Mouse (Mus musculus) CD4-positive helper T cell, adult 2 months (primary cell): Measurements from ENCODE around the gene Dync1i2.

ENCODE experiments used
- DNase-seq: peaks from one replicate; pipeline ENCODE4 v3.0.0-alpha.2; 2012; ENCODE audit warnings: low read depth, missing footprints, low spot score

Gene Dync1i2

GRCm38 (mm10) chr2:71203819-71204432, 7.6 kb upstream of the Dync1i2 start:
- no peak for DNase-seq

- no peak for DNase-seq
Observed at GRCm38 (mm10) chr2:71209041-71209755, 2.3 kb upstream of the Dync1i2 start.

- DNase-seq = no peak
Observed at GRCm38 (mm10) chr2:71211096-71211495, 410 bp upstream of the Dync1i2 start.

- DNase-seq = peak; percentile 2
Observed at GRCm38 (mm10) chr2:71212360-71212726, 837 bp downstream of the Dync1i2 start.

GRCm38 (mm10) chr2:71221020-71221419, 9.5 kb downstream of the Dync1i2 start:
- no peak for DNase-seq

- peak; percentile 17 for DNase-seq
Observed at GRCm38 (mm10) chr2:71227398-71227797, 15.9 kb downstream of the Dync1i2 start.

- no peak for DNase-seq
Observed at GRCm38 (mm10) chr2:71229603-71230002, 18.1 kb downstream of the Dync1i2 start.

- no peak for DNase-seq
Observed at GRCm38 (mm10) chr2:71231951-71232350, 20.4 kb downstream of the Dync1i2 start.

GRCm38 (mm10) chr2:71232976-71233375, 21.5 kb downstream of the Dync1i2 start:
- DNase-seq = no peak

GRCm38 (mm10) chr2:71235420-71235819, 23.9 kb downstream of the Dync1i2 start:
- no peak for DNase-seq

GRCm38 (mm10) chr2:71236009-71236408, 24.5 kb downstream of the Dync1i2 start:
- no peak for DNase-seq

GRCm38 (mm10) chr2:71241505-71241904, 30.0 kb downstream of the Dync1i2 start:
- no peak for DNase-seq

- DNase-seq = no peak
Observed at GRCm38 (mm10) chr2:71242180-71242579, 30.7 kb downstream of the Dync1i2 start.

- no peak for DNase-seq
Observed at GRCm38 (mm10) chr2:71243058-71243672, 31.7 kb downstream of the Dync1i2 start.

GRCm38 (mm10) chr2:71244807-71245206, 33.3 kb downstream of the Dync1i2 start:
- DNase-seq = no peak

GRCm38 (mm10) chr2:71245416-71245815, 33.9 kb downstream of the Dync1i2 start:
- no peak for DNase-seq

GRCm38 (mm10) chr2:71246096-71246495, 34.6 kb downstream of the Dync1i2 start:
- DNase-seq = no peak

- no peak for DNase-seq
Observed at GRCm38 (mm10) chr2:71248071-71248470, 36.6 kb downstream of the Dync1i2 start.

GRCm38 (mm10) chr2:71250841-71251240, 39.3 kb downstream of the Dync1i2 start:
- DNase-seq = no peak

GRCm38 (mm10) chr2:71254836-71255235, 43.3 kb downstream of the Dync1i2 start:
- no peak for DNase-seq

- no peak for DNase-seq
Observed at GRCm38 (mm10) chr2:71256581-71256980, 45.1 kb downstream of the Dync1i2 start.

- DNase-seq = no peak
Observed at GRCm38 (mm10) chr2:71264585-71264984, 53.1 kb downstream of the Dync1i2 start.

GRCm38 (mm10) chr2:71268691-71269090, 57.2 kb downstream of the Dync1i2 start:
- DNase-seq = no peak
